Mouse (Mus musculus) bone marrow, adult 2 months (tissue): ENCODE results near the gene BC048671. TPM values are rescaled to one million over a fixed set of nuclear protein-coding genes. Genes with fewer than 3 reads are reported as not detected.

Experiments
- H3K27ac ChIP-seq: fragments of 200-500 bp; 2 replicates; pipeline ENCODE4 v1.5.1; 2012; ENCODE audit warnings: low read depth, mild to moderate bottlenecking, control low read depth, inconsistent platforms, low read length; ENCODE audit not compliant: control insufficient read depth, poor library complexity, insufficient read depth
- H3K4me1 ChIP-seq: fragments of 200-500 bp; 2 replicates; pipeline ENCODE4 v1.6.1; 2011; ENCODE audit warnings: low read length; ENCODE audit not compliant: control insufficient read depth, insufficient read depth
- H3K4me3 ChIP-seq: fragments of 200-500 bp; replicated peaks from 2 replicates; pipeline ENCODE3; 2011; ENCODE audit warnings: mild to moderate bottlenecking, low read depth, low read length, control low read depth; ENCODE audit not compliant: control insufficient read depth
- CTCF ChIP-seq: fragments of 200-500 bp; IDR thresholded peaks from 2 replicates; pipeline ENCODE4 v1.5.1; 2011; ENCODE audit warnings: low read length, control low read depth; ENCODE audit not compliant: control insufficient read depth, insufficient read depth
- POLR2A ChIP-seq: fragments of 200-500 bp; IDR thresholded peaks from 2 replicates; pipeline ENCODE4 v1.6.1; 2011; ENCODE audit warnings: low read depth, mild to moderate bottlenecking, control low read depth, low read length, borderline replicate concordance; ENCODE audit not compliant: control insufficient read depth
- WGBS: fragments of 180-500 bp; shearing (Covaris S2); methylation state at CpG from one replicate; pipeline ENCODE4 v1.1.7; 2018; 5-methylcytosine and 5-hydroxymethylcytosine counted together
- polyA plus RNA-seq: library from polyadenylated mRNA; stranded (reverse); fragments of >200 nt; gene quantifications from 2 replicates; pipeline ENCODE4 v1.2.4, GENCODE M21; 2011; ENCODE audit warnings: low replicate concordance; ENCODE audit not compliant: missing spikeins, insufficient read depth, insufficient read length

The BC048671 gene
- polyA plus RNA-seq, 1 experiment, result not detected

DNA sequence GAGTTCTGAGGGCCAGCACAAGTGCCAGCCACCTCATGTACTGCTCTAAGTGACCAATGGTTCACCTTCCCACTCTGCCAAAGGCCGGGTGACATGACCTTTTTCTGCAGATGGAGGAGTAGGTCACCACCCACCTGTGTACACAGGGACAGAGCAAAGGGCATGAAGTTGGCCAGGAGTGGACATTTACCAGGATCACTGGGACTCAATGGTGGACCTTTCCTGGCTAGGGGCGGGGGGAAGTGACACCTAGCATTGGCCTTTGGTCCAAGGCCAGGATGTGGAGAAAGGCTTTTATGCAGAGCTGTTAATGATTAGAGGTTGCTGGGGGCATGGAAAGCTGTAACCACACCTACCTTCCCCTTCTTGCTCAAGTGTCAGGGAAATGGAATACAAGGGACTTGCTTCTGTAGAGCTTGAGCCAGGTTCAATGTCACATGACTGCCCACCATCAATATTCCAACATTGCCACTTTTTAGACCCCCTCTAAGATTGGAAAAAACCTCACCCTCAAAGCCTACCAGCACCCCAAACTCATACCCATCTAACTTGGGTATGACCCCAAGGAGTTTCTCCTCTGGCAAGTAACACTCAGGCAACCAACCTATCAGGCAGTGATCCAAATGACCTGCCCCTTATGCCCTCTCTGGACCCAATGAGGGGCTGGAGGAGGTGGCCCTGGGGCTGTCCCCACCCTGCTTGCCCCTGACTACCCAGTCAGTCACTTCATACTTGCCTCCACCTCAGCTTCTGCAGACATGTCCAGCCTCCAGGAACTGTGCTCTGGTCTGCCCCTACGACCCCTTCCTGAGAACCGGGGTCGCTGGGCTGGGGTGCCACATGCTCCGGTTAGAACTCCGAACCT, 31.8 kb downstream of the BC048671 start, which contains the start of gene Uroc1:
Gene Uroc1, plus strand, starts transcription at position 724 of the 865 bp plus-strand sequence.
- TF ChIP-seq CTCF (no peak), POLR2A (no peak)
- no peak within 1 kb of the TSS for H3K4me3 ChIP-seq
- no peaks in the 10 kb centered on the region for H3K4me1 ChIP-seq
- 74% methylated on average over 7 of the region's 7 CpGs for WGBS
- no peak within 1 kb of the TSS for H3K27ac ChIP-seq

DNA sequence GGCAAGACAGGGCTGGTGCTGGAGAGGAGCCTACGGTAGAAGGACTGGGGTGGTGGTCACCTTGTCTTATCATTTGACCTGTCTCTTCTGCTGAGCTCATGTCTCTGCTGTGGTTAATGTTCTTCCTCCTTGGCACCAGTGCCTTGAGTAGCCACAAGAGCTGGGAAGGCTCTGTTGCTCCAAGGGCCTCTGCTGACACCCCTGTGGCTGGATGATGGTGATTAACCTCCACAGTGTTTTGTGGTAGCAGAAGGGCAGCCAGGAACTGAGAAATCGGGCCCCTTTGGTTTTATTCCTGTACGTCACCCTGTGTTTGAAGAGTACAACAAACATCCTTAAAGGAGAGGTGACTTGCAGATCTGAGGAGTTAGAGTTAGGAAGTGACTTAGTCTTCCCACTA, 33.2 kb downstream of the BC048671 start:
- Histone ChIP-seq H3K27ac (no peak overlapping the region), H3K4me3 (no peak overlapping the region), H3K4me1 (no peaks in the 10 kb centered on the region)
- TF ChIP-seq CTCF, result no peak
- TF ChIP-seq POLR2A, result no peak
- 31% methylated on average over 3 of the region's 3 CpGs for WGBS

DNA sequence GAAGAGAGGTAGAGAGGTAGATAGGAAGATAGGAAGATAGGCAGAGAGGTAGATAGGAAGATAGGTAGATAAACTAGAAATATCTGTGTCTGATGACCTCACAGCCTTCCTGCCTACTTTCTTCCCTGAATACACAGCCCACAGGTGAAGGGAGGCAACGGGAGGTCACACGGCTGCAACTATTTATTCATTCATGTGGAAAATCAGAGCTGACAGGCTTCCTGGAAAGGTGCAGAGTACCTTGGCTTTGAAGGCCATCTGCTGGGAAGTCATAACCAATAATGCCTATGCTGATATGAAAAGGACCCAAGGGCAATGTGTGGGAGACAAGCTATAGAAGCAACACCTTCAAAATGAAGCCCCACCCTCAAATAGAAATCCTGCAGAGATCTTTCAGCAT, 41.3 kb downstream of the BC048671 start:
- H3K4me1 ChIP-seq, result peaks cover 1% of the 10 kb centered on the region; the same call in 1 of the 2 replicates
- H3K27ac ChIP-seq, result no peak overlapping the region
- no peak overlapping the region for H3K4me3 ChIP-seq
- WGBS, result 73% methylated on average over 2 of the region's 2 CpGs
- TF ChIP-seq POLR2A (no peak), CTCF (no peak)

DNA sequence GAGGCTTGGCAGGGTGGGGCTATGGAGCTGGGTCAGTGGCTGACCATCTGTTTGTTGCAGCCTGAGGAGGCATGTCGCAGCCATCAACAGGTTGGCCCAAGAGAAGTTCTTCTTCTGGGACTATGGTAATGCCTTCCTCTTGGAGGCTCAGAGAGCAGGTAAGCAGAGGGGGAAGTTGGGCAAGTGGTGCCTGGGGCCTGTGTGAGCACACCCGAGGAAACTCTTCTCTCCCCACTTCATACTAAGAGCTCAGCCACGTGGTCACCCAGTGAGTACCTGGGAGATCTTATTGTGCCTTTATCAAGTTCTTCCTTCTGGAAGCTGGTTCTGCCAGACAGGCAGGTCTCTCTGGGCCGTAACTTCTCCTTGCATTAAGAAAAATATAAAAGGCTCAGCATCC, 46.2 kb downstream of the BC048671 start:
- Histone ChIP-seq H3K4me1 (peaks cover 1% of the 10 kb centered on the region; the same call in 1 of the 2 replicates), H3K27ac (no peak overlapping the region), H3K4me3 (no peak overlapping the region)
- no peak for TF ChIP-seq CTCF
- TF ChIP-seq POLR2A, result no peak
- WGBS, result 33% methylated on average over 4 of the region's 4 CpGs

DNA sequence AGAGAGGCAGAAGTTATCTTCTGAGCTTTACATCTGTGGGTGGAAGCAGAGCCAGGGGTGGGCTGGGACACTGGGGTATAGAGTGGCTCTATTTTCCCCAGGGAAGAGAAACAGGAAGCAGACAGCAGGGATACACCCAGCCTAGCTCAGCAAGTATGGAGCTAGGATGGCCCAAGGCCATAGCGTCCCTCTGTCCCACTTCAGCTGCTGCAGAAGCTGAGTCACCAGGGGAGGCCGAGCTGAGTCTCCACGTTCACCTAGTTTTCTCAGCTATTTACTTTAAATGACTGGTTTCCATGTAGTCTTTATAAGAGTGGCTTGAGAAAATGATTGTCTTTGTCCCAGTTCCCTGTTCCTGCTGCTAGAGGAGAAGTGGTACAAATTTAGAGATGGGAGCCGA, 47.5 kb downstream of the BC048671 start:
- Histone ChIP-seq H3K4me3 (no peak overlapping the region), H3K27ac (no peak overlapping the region), H3K4me1 (peaks cover 1% of the 10 kb centered on the region; the same call in 1 of the 2 replicates)
- TF ChIP-seq CTCF (no peak), POLR2A (no peak)
- 67% methylated on average over 4 of the region's 4 CpGs for WGBS

DNA sequence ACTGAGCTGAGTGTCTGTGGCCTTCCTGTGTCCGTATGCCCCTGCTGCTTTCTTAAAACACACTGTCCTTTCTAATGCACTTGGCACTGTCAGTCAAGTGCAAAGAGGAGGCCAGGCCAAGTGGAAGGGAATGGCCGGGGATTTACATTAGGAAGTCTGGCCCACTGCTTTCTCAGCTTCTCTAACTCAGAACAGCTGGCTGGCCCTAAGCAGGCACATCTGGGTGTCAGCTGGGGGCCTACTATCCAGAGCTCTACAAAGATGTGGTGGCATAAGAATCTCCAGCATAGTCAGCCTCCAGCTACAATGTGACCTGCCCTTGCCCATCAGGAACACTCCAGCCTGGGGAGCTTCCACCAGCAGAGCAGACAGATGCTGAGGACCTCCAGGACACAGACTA, 49.0 kb downstream of the BC048671 start:
- TF ChIP-seq POLR2A (no peak), CTCF (no peak)
- Histone ChIP-seq H3K4me3 (no peak overlapping the region), H3K4me1 (peaks cover 1% of the 10 kb centered on the region; the same call in 1 of the 2 replicates), H3K27ac (no peak overlapping the region)
- 67% methylated on average over 2 of the region's 2 CpGs for WGBS

Other genes with a start within 250 kb of the BC048671 start
- gene Vmn1r49, start 222.7 kb upstream of the BC048671 start, polyA plus RNA-seq, result not detected in 2 replicates
- gene Vmn1r50, start 199.8 kb upstream of the BC048671 start, polyA plus RNA-seq, result not detected in 2 replicates
- not detected in 2 replicates for gene Vmn1r51, start 178.6 kb upstream of the BC048671 start, polyA plus RNA-seq
- not detected in 2 replicates for gene Vmn1r52, start 126.4 kb upstream of the BC048671 start, polyA plus RNA-seq
- gene V1ra8, start 98.4 kb upstream of the BC048671 start, polyA plus RNA-seq, result not detected in 2 replicates
- gene Vmn1r53, start 76.8 kb upstream of the BC048671 start, polyA plus RNA-seq, result not detected in 2 replicates
- gene Vmn1r54, start 54.9 kb upstream of the BC048671 start, polyA plus RNA-seq, result not detected in 2 replicates
- gene Chst13, start 24.0 kb downstream of the BC048671 start, polyA plus RNA-seq, result 1.4 and 2.4 TPM in 2 replicates
- gene Uroc1, start 32.1 kb downstream of the BC048671 start, polyA plus RNA-seq, result 1.1 and 2.5 TPM in 2 replicates
- gene Zxdc, start 68.3 kb downstream of the BC048671 start, polyA plus RNA-seq, result 3.9 and 5.1 TPM in 2 replicates
- gene Cfap100, start 127.6 kb downstream of the BC048671 start, polyA plus RNA-seq, result 0.72 TPM in 1 of 2 replicates, not detected in the other
- 2.5 TPM in 1 of 2 replicates, not detected in the other for gene Klf15, start 161.4 kb downstream of the BC048671 start, polyA plus RNA-seq
- 2.3 and 4.5 TPM in 2 replicates for gene Aldh1l1, start 185.2 kb downstream of the BC048671 start, polyA plus RNA-seq